Mouse (Mus musculus) hindbrain, embryonic 13.5 days (tissue): ENCODE results near the gene Foxp1. TPM values are rescaled to one million over a fixed set of nuclear protein-coding genes. Genes with fewer than 3 reads are reported as not detected.

Experiments
- ATAC-seq: fragments of 200-750 bp; cut with Nextera tagmentation; 2 replicates; pipeline ENCODE4 v1.8.0; 2017; ENCODE audit warnings: moderate TSS enrichment; ENCODE audit not compliant: low FRiP score
- H3K27ac ChIP-seq: fragments of 300-500 bp; sonication (generic); 2 replicates; pipeline ENCODE4 v1.5.1; 2015; ENCODE audit warnings: inconsistent platforms, mild to moderate bottlenecking, moderate library complexity
- H3K27me3 ChIP-seq: fragments of 300-500 bp; sonication (generic); 2 replicates; pipeline ENCODE4 v1.6.1; 2015; ENCODE audit warnings: mild to moderate bottlenecking, inconsistent platforms
- H3K36me3 ChIP-seq: fragments of 300-500 bp; sonication (generic); 2 replicates; pipeline ENCODE4 v1.6.1; 2015; ENCODE audit warnings: mild to moderate bottlenecking, inconsistent platforms
- H3K4me1 ChIP-seq: fragments of 300-500 bp; sonication (generic); replicated peaks from 2 replicates; pipeline ENCODE4 v1.6.1; 2015; ENCODE audit warnings: inconsistent platforms
- H3K4me2 ChIP-seq: fragments of 300-500 bp; sonication (generic); 2 replicates; pipeline ENCODE4 v1.6.1; 2015; ENCODE audit warnings: inconsistent platforms, mild to moderate bottlenecking, moderate library complexity
- H3K4me3 ChIP-seq: fragments of 300-500 bp; sonication (generic); 2 replicates; pipeline ENCODE4 v1.5.1; 2015; ENCODE audit warnings: mild to moderate bottlenecking, inconsistent platforms
- H3K9ac ChIP-seq: fragments of 300-500 bp; sonication (generic); 2 replicates; pipeline ENCODE4 v1.6.1; 2015; ENCODE audit warnings: mild to moderate bottlenecking, inconsistent platforms
- H3K9me3 ChIP-seq: fragments of 300-500 bp; sonication (generic); 2 replicates; pipeline ENCODE4 v1.6.1; 2016; ENCODE audit warnings: inconsistent platforms
- WGBS: fragments of 180-500 bp; shearing (Covaris S2); methylation state at CpG from one replicate; pipeline ENCODE4 v1.1.7; 2015; 5-methylcytosine and 5-hydroxymethylcytosine counted together
- polyA plus RNA-seq: library from polyadenylated mRNA; unstranded; fragments of >200 nt; fragmentation: Nextera tagmentation; extraction: Ambion mirVana; gene quantifications from 2 replicates; pipeline ENCODE4 v1.2.1, GENCODE M21; 2015

The Foxp1 gene
- polyA plus RNA-seq, 1 experiment from 2014 or later: 64.7 TPM

DNA sequence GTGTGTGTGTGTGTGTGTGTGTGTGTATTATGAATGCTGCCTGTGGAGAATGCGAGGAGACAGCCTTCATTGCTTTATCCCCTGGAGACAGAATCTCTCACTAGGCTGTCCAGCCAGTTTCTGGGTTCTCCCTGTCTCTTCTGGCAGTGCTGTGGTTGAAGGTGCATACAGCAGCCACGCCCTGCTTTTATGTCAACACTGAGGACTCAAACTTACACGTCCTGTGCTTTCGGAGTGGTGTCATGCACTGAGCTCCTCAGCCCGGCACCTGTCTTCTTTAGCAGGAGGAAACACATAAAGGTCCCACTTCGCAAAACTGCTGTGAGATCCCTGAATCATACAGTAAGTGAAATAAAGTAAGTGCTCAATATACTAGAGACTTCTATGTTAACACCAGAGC is 120.7 kb downstream of the Foxp1 start:
- no peak overlapping the region for H3K27ac ChIP-seq
- 0 out of 2 replicates have a peak, but pooled peaks cover 4% of the 10 kb centered on the region for H3K4me1 ChIP-seq
- no peak overlapping the region for H3K9ac ChIP-seq
- H3K27me3 ChIP-seq: no peaks in the 10 kb centered on the region
- no peak overlapping the region for H3K4me2 ChIP-seq
- no peaks in the 10 kb centered on the region; the same call in 1 of the 2 replicates for H3K36me3 ChIP-seq
- ATAC-seq: no peak
- H3K4me3 ChIP-seq: no peak overlapping the region
- 74% methylated on average over 6 of the region's 6 CpGs for WGBS
- no peaks in the 10 kb centered on the region for H3K9me3 ChIP-seq

DNA sequence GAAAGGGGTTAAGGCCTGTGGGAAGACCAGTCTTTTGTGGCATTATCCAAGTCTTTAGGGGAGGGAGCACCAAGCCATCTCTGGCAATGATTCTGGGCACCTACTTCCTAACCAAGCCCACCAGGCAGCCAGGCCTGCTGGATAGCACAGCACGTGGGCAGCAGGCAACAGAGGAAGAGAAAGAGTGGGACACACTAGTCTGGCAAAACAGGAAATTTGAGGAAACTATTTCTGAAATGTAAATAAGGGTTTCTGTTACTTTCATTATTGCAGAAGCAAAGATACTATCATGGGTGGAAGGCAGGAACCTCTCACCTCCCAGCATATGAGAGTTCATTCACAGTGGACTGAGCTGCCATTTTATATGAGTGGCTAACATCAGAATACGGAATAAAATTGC is 121.3 kb downstream of the Foxp1 start:
- Histone ChIP-seq H3K4me1 (0 out of 2 replicates have a peak, but pooled peaks cover 4% of the 10 kb centered on the region), H3K36me3 (no peaks in the 10 kb centered on the region; the same call in 1 of the 2 replicates), H3K9ac (no peak overlapping the region), H3K4me2 (no peak overlapping the region), H3K4me3 (no peak overlapping the region), H3K9me3 (no peaks in the 10 kb centered on the region), H3K27ac (no peak overlapping the region), H3K27me3 (no peaks in the 10 kb centered on the region)
- ATAC-seq: no peak
- 31% methylated on average over 2 of the region's 2 CpGs for WGBS

DNA sequence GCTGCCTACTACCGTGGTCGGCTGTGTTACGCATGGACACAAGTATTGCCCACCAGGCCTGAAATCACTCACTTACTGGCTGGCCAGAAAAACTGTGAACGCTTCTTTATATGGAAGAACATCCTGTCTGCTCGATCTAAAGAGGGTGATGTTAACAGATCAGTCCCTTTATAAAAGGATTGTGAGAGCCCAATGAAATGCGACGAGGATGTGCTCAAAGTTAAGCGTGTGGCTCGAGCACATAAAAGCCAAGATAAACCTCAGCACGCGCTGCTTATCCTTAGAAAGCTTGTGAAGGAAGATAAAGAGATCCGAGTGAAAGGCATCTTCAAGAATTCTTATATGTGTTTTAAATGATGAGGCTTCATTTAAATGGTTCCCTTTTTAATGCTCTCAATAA is 126.8 kb downstream of the Foxp1 start:
- H3K27ac ChIP-seq: no peak overlapping the region
- no peak overlapping the region for H3K9ac ChIP-seq
- no peak overlapping the region for H3K4me3 ChIP-seq
- no peak for ATAC-seq
- H3K9me3 ChIP-seq: no peaks in the 10 kb centered on the region
- H3K27me3 ChIP-seq: no peaks in the 10 kb centered on the region
- no peak overlapping the region for H3K4me2 ChIP-seq
- no peaks in the 10 kb centered on the region; the same call in 1 of the 2 replicates for H3K36me3 ChIP-seq
- no peaks in the 10 kb centered on the region for H3K4me1 ChIP-seq
- 70% methylated on average over 12 of the region's 12 CpGs for WGBS

DNA sequence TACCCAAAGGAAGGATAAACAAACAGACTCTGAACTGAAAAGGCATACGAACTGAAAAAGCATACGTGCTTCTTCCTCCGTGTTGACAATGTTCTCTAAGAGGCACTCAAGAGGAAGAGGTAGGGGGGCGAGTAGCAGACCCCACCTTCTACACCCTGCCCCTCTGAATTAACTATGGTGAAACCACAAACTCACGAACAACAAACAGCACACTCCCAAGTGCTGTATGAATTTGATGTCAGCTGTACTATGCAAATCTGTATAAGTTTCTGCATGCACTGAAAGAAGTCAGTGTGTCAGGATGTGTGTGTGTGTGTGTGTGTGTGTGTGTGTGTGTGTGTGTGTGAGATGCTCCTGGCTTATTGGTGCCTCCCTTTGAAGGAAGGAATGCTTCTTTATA is 127.7 kb downstream of the Foxp1 start:
- no peak overlapping the region for H3K4me2 ChIP-seq
- no peak overlapping the region for H3K27ac ChIP-seq
- H3K9ac ChIP-seq: no peak overlapping the region
- 0 out of 2 replicates have a peak, but pooled peaks cover under 1% of the 10 kb centered on the region for H3K4me1 ChIP-seq
- no peaks in the 10 kb centered on the region; the same call in 1 of the 2 replicates for H3K36me3 ChIP-seq
- ATAC-seq: no peak
- H3K4me3 ChIP-seq: no peak overlapping the region
- 68% methylated on average over 5 of the region's 5 CpGs for WGBS
- H3K9me3 ChIP-seq: no peaks in the 10 kb centered on the region
- no peaks in the 10 kb centered on the region for H3K27me3 ChIP-seq

DNA sequence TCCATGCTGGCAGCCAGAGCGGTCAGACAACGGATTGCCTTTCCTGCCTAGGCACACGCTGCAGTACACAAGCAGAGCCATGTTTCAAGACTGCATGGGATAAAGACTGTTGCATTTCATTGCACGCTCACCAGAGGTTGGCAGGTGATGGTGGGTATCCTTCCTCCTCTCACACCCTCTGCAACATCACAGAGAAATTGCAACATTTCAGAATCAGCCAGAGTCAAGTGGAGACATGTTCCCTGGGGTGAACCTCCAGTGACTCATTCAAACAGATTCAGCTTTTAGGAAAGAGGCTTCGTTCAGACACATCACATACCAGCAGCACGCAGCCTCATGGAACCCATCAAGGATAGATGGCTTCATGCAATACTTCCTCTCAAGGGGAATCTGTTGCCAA is 130.0 kb downstream of the Foxp1 start:
- H3K9me3 ChIP-seq: no peaks in the 10 kb centered on the region
- no peak for ATAC-seq
- H3K9ac ChIP-seq: no peak overlapping the region
- no peak overlapping the region for H3K4me3 ChIP-seq
- 0 out of 2 replicates have a peak, but pooled peaks cover 2% of the 10 kb centered on the region for H3K27me3 ChIP-seq
- H3K4me2 ChIP-seq: no peak overlapping the region
- no peaks in the 10 kb centered on the region; the same call in 1 of the 2 replicates for H3K36me3 ChIP-seq
- no peak overlapping the region for H3K27ac ChIP-seq
- WGBS: 97% methylated on average over 6 of the region's 6 CpGs
- peaks cover 9% of the 10 kb centered on the region; the same call in 1 of the 2 replicates for H3K4me1 ChIP-seq

DNA sequence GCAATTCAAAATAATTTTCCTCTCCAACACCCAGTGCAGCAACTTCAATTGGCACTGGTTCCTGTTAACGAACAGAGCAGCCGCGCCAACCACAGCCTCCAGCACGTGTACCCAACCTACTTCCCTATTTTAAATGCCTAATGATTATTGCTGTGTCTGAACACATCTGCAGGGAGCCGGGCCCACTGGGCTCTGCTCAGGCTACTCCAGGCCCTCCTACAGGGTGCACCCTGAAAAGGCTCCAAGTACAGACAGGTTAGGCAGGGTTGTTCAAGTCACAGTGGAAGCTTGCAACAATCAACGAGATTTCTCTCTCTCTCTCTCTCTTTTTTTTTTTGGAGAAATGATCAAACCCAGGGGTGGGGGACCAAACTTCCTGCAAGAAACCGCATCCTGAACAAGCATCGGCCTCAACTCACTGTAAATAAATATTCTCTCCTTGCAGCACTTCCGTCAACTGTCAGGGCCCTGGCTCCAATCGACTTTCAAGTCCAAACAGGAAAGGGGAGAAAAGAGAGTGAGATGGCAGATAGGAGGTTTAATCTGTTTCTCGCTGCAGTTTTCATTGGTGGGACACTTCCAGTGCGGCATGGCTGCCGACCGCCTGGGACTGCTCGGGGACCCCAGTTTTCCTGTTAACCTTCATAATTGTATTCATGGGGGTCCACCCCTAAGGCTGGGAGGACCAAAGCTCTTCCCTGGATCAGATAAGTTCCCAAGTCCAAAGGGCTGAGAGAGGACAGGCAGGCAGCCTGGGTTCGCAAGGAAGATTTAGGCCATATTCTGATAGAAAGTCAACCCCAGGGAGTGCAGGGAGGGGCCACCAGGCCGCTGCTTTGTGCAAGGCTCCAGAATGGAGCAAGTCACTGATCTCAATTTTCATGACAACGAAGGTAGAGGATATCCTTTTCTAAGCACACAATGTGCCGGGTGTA is 133.5 kb downstream of the Foxp1 start:
- WGBS: 75% methylated on average over 19 of the region's 19 CpGs
- peak overlapping the region; percentile 9; the same call in 1 of the 2 replicates for H3K27ac ChIP-seq
- 0 out of 2 replicates have a peak, but pooled peaks cover 2% of the 10 kb centered on the region for H3K27me3 ChIP-seq

DNA sequence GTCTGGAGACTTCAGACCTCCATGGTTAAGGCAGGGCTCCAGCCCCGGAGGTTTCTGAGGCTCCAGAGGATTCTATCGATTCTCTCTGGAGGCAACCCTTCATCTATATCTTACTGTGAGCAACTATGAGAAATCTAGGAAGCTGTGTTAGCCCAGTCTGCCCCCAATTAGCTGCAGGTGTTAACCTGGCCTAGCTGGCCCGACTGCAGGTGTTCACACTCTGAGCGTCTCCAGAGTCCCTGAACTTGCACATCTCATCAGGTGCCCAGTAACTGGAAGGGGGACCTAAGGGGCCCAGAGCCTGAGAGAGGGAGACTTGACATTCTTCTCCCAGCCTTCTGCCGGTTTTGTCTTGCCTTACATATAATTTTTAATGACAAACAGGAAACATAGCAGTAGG is 134.5 kb downstream of the Foxp1 start:
- no peak overlapping the region for H3K9ac ChIP-seq
- no peak overlapping the region for H3K27ac ChIP-seq
- no peak overlapping the region for H3K4me3 ChIP-seq
- ATAC-seq: no peak
- H3K4me1 ChIP-seq: peaks cover 15% of the 10 kb centered on the region
- H3K9me3 ChIP-seq: no peaks in the 10 kb centered on the region
- H3K27me3 ChIP-seq: 0 out of 2 replicates have a peak, but pooled peaks cover 2% of the 10 kb centered on the region
- no peak overlapping the region for H3K4me2 ChIP-seq
- WGBS: 91% methylated on average over 5 of the region's 5 CpGs
- H3K36me3 ChIP-seq: no peaks in the 10 kb centered on the region

More for the DNA sequence above, 133.5 kb downstream of the Foxp1 start:
- H3K9ac ChIP-seq: no peak overlapping the region
- no peak overlapping the region for H3K4me2 ChIP-seq
- peaks cover 9% of the 10 kb centered on the region; the same call in 1 of the 2 replicates for H3K4me1 ChIP-seq
- H3K9me3 ChIP-seq: no peaks in the 10 kb centered on the region
- ATAC-seq: no peak
- H3K4me3 ChIP-seq: no peak overlapping the region
- no peaks in the 10 kb centered on the region for H3K36me3 ChIP-seq

DNA sequence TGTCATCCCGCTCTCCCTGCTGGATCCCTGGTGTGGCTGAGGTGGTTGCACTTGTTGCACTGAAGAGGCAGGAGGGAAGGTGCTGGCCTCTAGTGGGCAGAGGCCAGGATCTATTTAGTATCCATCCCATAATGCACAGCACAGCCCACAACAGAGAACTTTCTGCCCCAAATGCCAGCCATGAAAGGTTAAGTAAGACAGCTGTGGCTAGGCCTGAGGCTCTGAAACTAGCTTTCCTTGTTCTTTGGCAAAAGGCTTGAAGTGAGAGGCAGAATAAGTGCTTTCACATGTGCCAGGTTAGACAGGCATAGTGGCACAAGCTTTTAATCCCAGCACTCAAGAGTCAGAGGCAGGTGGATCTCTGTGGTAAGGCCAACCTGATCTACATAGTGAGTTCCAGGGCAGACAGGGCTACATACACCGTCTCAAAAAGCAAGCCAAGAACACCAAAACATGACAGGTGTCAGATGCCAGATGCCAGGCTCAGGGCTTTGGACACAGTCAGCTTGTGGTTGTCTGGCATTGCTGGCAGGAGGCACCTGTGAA is 137.4 kb downstream of the Foxp1 start:
- H3K27ac ChIP-seq: no peak overlapping the region
- H3K4me3 ChIP-seq: no peak overlapping the region
- no peak for ATAC-seq
- H3K9me3 ChIP-seq: no peaks in the 10 kb centered on the region
- H3K4me2 ChIP-seq: no peak overlapping the region
- H3K9ac ChIP-seq: no peak overlapping the region
- H3K36me3 ChIP-seq: no peaks in the 10 kb centered on the region
- peaks cover 15% of the 10 kb centered on the region for H3K4me1 ChIP-seq
- 89% methylated on average over 2 of the region's 2 CpGs for WGBS
- H3K27me3 ChIP-seq: 0 out of 2 replicates have a peak, but pooled peaks cover 2% of the 10 kb centered on the region

DNA sequence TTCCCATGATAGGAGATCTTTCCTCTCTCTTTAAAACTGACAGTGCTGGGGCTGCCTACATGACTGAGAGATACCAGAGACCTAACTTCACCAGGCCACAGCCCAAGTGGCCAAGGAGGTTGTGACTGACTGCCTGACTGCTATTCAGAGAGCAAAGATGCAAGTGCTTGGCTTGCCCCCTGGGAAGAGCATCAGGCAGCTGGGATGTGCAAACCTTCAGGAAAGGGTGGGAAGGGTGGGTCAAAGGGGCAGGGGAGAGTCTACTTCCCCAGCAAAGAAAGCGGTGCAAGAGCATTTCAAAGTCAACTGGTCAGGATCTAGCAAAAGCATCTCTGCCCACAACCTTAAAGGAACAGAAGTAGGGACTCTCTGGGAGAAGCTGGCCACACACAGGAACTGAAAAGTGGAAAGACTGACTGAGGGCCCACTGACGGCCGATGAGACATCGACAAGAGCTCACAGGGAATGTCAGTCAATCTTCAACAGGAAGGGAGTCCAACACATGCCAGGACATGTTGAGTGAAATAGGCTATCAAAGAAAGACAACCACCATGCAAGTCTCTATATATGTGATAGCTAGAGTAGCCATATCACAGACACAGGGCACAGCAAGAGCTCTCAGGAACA is 138.6 kb downstream of the Foxp1 start:
- no peak overlapping the region for H3K4me2 ChIP-seq
- ATAC-seq: no peak
- WGBS: 83% methylated on average over 4 of the region's 4 CpGs
- H3K9me3 ChIP-seq: no peaks in the 10 kb centered on the region
- H3K4me3 ChIP-seq: no peak overlapping the region
- no peaks in the 10 kb centered on the region for H3K36me3 ChIP-seq
- H3K27me3 ChIP-seq: 0 out of 2 replicates have a peak, but pooled peaks cover 2% of the 10 kb centered on the region
- peaks cover 12% of the 10 kb centered on the region for H3K4me1 ChIP-seq
- no peak overlapping the region for H3K27ac ChIP-seq
- no peak overlapping the region for H3K9ac ChIP-seq

DNA sequence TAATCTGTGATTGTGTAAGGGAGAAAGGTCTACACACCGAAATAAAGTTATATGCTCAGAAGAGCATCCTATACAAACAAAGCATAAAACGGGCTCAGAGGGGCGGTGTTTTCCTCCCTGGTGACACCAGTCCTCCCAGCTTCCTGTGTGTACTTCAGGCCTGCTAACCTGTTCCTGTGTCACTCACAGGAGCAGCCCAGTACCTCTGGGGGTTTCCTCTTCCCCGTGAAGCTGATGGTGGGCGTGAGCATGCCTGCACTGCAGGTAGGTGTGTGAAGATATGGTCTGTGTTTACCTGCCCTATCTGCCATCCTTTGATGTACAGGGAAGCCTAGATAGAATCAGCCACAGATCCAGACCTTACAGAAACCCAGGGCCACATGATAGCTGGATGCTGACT is 142.4 kb downstream of the Foxp1 start:
- no peak overlapping the region for H3K4me3 ChIP-seq
- H3K27me3 ChIP-seq: no peaks in the 10 kb centered on the region
- H3K9me3 ChIP-seq: no peaks in the 10 kb centered on the region
- H3K36me3 ChIP-seq: no peaks in the 10 kb centered on the region
- 94% methylated on average over 5 of the region's 5 CpGs for WGBS
- H3K27ac ChIP-seq: no peak overlapping the region
- H3K4me1 ChIP-seq: peaks cover 31% of the 10 kb centered on the region
- no peak overlapping the region for H3K4me2 ChIP-seq
- ATAC-seq: no peak
- H3K9ac ChIP-seq: no peak overlapping the region

DNA sequence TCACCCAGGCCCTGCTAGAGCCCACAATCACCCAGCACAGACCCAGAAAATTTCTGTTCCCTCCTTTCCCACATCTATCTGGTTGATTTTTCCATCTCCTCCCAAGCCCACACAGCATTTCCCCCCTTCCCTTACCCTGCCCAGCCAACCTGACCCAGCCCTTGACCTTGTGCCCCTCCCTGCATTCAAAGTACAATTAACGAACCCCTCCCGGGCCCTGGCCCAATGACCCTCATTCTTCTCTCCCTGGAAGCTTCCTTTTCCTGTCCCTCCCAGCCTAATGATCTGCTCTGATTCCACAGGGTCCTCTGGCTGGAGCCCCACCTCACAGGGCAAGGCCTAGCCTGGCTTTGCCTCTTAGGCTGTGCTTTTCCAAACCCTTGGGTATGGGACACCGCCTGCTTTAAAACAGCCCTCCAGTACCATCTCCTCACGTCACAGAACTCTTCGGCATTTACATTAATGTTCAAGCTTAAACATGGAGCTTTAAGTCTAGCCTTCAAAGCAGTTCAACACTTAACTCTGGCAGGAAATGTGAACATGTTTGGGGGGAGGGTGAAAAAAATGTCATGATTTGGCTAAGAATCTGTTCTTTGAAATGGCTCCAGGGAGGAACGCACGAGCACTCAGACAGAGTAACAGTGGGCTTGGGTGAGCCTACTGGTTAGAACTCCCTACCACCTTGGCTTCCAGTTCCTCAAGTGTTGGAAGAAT is 143.4 kb downstream of the Foxp1 start:
- Histone ChIP-seq H3K27me3 (no peaks in the 10 kb centered on the region), H3K4me2 (no peak overlapping the region), H3K36me3 (no peaks in the 10 kb centered on the region), H3K27ac (no peak overlapping the region), H3K4me1 (peaks cover 40% of the 10 kb centered on the region), H3K9ac (no peak overlapping the region), H3K4me3 (no peak overlapping the region), H3K9me3 (no peaks in the 10 kb centered on the region)
- ATAC-seq: no peak
- 69% methylated on average over 7 of the region's 7 CpGs for WGBS

DNA sequence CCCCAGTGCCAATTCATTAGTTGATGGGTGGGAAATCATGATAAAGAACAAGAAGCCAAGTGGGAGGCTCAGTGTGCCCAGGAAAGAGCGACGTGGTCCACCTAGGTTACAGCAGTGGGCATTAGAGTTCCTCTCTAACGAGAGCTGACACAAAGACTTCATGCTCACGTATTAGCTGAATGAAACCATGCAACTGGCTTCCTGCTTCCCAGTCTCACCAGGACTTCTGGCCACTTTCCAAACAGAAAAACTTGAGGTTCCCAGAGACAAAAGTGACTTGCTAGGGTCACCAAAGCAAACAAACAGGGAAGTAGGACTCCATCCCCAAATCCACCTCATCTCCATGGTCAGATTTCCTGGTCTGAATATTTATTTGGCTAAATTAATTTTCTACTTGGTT is 144.8 kb downstream of the Foxp1 start:
- H3K9me3 ChIP-seq: no peaks in the 10 kb centered on the region
- H3K4me2 ChIP-seq: no peak overlapping the region
- no peaks in the 10 kb centered on the region for H3K27me3 ChIP-seq
- no peak overlapping the region for H3K4me3 ChIP-seq
- peaks cover 33% of the 10 kb centered on the region for H3K4me1 ChIP-seq
- no peaks in the 10 kb centered on the region for H3K36me3 ChIP-seq
- WGBS: 50% methylated on average over 4 of the region's 4 CpGs
- no peak for ATAC-seq
- no peak overlapping the region for H3K9ac ChIP-seq
- H3K27ac ChIP-seq: no peak overlapping the region
